23 mouse cellular contexts compared by ENCODE assay signal in the genomic region with DNA sequence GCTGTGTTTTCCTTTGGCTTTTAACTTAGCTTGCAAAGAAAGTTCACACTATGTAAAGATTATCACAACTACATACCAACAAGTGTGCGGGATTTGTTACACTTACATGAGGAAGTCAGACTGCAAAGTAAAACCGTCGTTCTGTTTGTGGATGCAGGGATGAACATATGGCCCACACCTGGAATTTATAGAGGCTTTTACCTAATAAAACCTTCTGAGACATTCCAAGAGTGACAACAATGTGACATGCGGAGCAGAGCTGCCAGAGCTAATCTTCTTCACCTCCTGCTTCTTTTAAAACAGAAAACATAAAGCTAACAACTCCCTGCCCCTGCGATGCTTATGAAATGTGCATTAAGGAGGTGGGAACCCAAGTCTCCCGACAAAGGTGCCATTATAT.
DNase-seq lines count a peak whose midpoint lies in the region; ATAC-seq lines count a peak whose summit lies in the region.
"Had no signal": no experiment of that assay in that cellular context is flagged by ENCODE, and none has a peak within 500 bp of the region (broad histone marks: within the 10 kb centered on the region; RNA-seq: fewer than 3 reads in every experiment).

No protein-coding gene starts in this region.

- 14% methylated on average over 6 of the region's 6 CpGs for WGBS in limb, embryonic 11.5 days
- 16% methylated on average over 6 of the region's 6 CpGs for WGBS in limb, embryonic 10.5 days
- 20% methylated on average over 6 of the region's 6 CpGs for WGBS in embryonic facial prominence, embryonic 13.5 days
- 4% methylated on average over 6 of the region's 6 CpGs for WGBS in limb, embryonic 12.5 days
- 64% methylated on average over 6 of the region's 6 CpGs for WGBS in forebrain, embryonic 15.5 days

- DNase-seq in limb, embryonic 11.5 days (ENCODE audit: low spot score): peak; percentile 42
- no peak for DNase-seq in limb, embryonic 10.5 days (ENCODE audit: low spot score)
- DNase-seq in mesoderm, embryonic 11.5 days (ENCODE audit: low read depth, low spot score): peak; percentile 47
- no peak for DNase-seq in cerebellum, adult 11-12 months
- DNase-seq: adrenal gland, postnatal 10 days; cerebellum, adult 11 months; cerebellum, adult 9-10 months; cerebellum, postnatal 36 days; gastrocnemius, adult 2 months; gastrocnemius, postnatal 25 days; heart, postnatal 36 days; kidney, adult 8-10 months had no signal

- H3K27ac ChIP-seq in limb, embryonic 11.5 days (replicated peaks; ENCODE audit: low read depth, low read length): no peak overlapping the region
- no peak overlapping the region for H3K27ac ChIP-seq in limb, embryonic 10.5 days
- no peak overlapping the region for H3K27ac ChIP-seq in embryonic facial prominence, embryonic 13.5 days
- no peak overlapping the region for H3K27ac ChIP-seq in limb, embryonic 12.5 days
- H3K27ac ChIP-seq in forebrain, embryonic 15.5 days (replicated peaks): no peak overlapping the region
- H3K27ac ChIP-seq: forebrain, embryonic 10.5 days; gastrocnemius, adult 2 months; hindbrain, embryonic 15.5 days had no signal

- no peaks in the 10 kb centered on the region for H3K36me3 ChIP-seq in limb, embryonic 11.5 days (ENCODE audit: control insufficient read depth, insufficient read depth, low read length)
- no peaks in the 10 kb centered on the region for H3K36me3 ChIP-seq in limb, embryonic 10.5 days
- H3K36me3 ChIP-seq in embryonic facial prominence, embryonic 13.5 days: no peaks in the 10 kb centered on the region
- H3K36me3 ChIP-seq in limb, embryonic 12.5 days: no peaks in the 10 kb centered on the region
- no peaks in the 10 kb centered on the region for H3K36me3 ChIP-seq in forebrain, embryonic 15.5 days
- H3K36me3 ChIP-seq: forebrain, embryonic 10.5 days; heart, embryonic 12.5 days; hindbrain, embryonic 15.5 days had no signal

- H3K4me1 ChIP-seq in limb, embryonic 11.5 days (ENCODE audit: control insufficient read depth, insufficient read depth, low read length): peaks cover 4% of the 10 kb centered on the region; the same call in 1 of the 2 replicates
- H3K4me1 ChIP-seq in limb, embryonic 10.5 days: peaks cover 42% of the 10 kb centered on the region
- H3K4me1 ChIP-seq in embryonic facial prominence, embryonic 13.5 days: peaks cover 5% of the 10 kb centered on the region
- peaks cover 13% of the 10 kb centered on the region for H3K4me1 ChIP-seq in limb, embryonic 12.5 days (replicated peaks)
- peaks cover 2% of the 10 kb centered on the region; the same call in 1 of the 2 replicates for H3K4me1 ChIP-seq in forebrain, embryonic 15.5 days
- H3K4me1 ChIP-seq: forebrain, embryonic 10.5 days; heart, embryonic 12.5 days; hindbrain, embryonic 15.5 days had no signal

- no peaks in the 10 kb centered on the region for H3K9me3 ChIP-seq in limb, embryonic 11.5 days (ENCODE audit: control insufficient read depth, low read length)
- H3K9me3 ChIP-seq in limb, embryonic 10.5 days (replicated peaks): no peaks in the 10 kb centered on the region
- H3K9me3 ChIP-seq in embryonic facial prominence, embryonic 13.5 days: no peaks in the 10 kb centered on the region
- no peaks in the 10 kb centered on the region for H3K9me3 ChIP-seq in limb, embryonic 12.5 days
- H3K9me3 ChIP-seq in forebrain, embryonic 15.5 days: no peaks in the 10 kb centered on the region
- H3K9me3 ChIP-seq: forebrain, embryonic 10.5 days; heart, embryonic 12.5 days; hindbrain, embryonic 15.5 days had no signal

- no peaks in the 10 kb centered on the region for H3K27me3 ChIP-seq in limb, embryonic 11.5 days (ENCODE audit: control insufficient read depth, insufficient read depth, low read length)
- H3K27me3 ChIP-seq in limb, embryonic 10.5 days (ENCODE audit: low read depth, poor library complexity, severe bottlenecking): no peaks in the 10 kb centered on the region
- H3K27me3 ChIP-seq in embryonic facial prominence, embryonic 13.5 days: no peaks in the 10 kb centered on the region
- no peaks in the 10 kb centered on the region for H3K27me3 ChIP-seq in limb, embryonic 12.5 days
- H3K27me3 ChIP-seq in forebrain, embryonic 15.5 days: no peaks in the 10 kb centered on the region
- H3K27me3 ChIP-seq: CH12.LX; heart, embryonic 12.5 days; hindbrain, embryonic 15.5 days had no signal

- 0 out of 2 replicates have a peak overlapping the region, but pooled peaks have one; percentile 7 for H3K4me2 ChIP-seq in limb, embryonic 11.5 days (ENCODE audit: low read depth, severe bottlenecking)
- H3K4me2 ChIP-seq in embryonic facial prominence, embryonic 13.5 days: peak overlapping the region; percentile 36; the same call in 1 of the 2 replicates
- peak overlapping the region; percentile 35 for H3K4me2 ChIP-seq in limb, embryonic 12.5 days
- no peak overlapping the region for H3K4me2 ChIP-seq in forebrain, embryonic 15.5 days (replicated peaks)
- H3K4me2 ChIP-seq: heart, embryonic 12.5 days; hindbrain, embryonic 15.5 days had no signal

- no peak overlapping the region for H3K9ac ChIP-seq in limb, embryonic 11.5 days (ENCODE audit: low read length)
- no peak overlapping the region for H3K9ac ChIP-seq in embryonic facial prominence, embryonic 13.5 days
- no peak overlapping the region for H3K9ac ChIP-seq in limb, embryonic 12.5 days (replicated peaks)
- no peak overlapping the region for H3K9ac ChIP-seq in forebrain, embryonic 15.5 days (replicated peaks)
- H3K9ac ChIP-seq: heart, embryonic 12.5 days; hindbrain, embryonic 15.5 days had no signal

- no peak overlapping the region for H3K4me3 ChIP-seq in limb, embryonic 11.5 days (ENCODE audit: low read depth, low read length)
- H3K4me3 ChIP-seq in limb, embryonic 10.5 days: no peak overlapping the region
- H3K4me3 ChIP-seq in embryonic facial prominence, embryonic 13.5 days: no peak overlapping the region
- H3K4me3 ChIP-seq in limb, embryonic 12.5 days (replicated peaks): no peak overlapping the region
- no peak overlapping the region for H3K4me3 ChIP-seq in forebrain, embryonic 15.5 days
- H3K4me3 ChIP-seq: erythroblast, embryonic 14.5 days; forebrain, embryonic 10.5 days; gastrocnemius, adult 2 months; heart, embryonic 12.5 days; hindbrain, embryonic 15.5 days had no signal

- peak; percentile 67; the same call in 1 of the 2 replicates for ATAC-seq in limb, embryonic 11.5 days (ENCODE audit: insufficient number of reproducible peaks, low FRiP score, low TSS enrichment, low read depth)
- no peak for ATAC-seq in embryonic facial prominence, embryonic 13.5 days (ENCODE audit: insufficient number of reproducible peaks, insufficient read depth, low FRiP score, low TSS enrichment, low read depth)
- ATAC-seq in limb, embryonic 12.5 days (ENCODE audit: insufficient number of reproducible peaks, insufficient read depth, low FRiP score, low TSS enrichment, low read depth): peak; percentile 56; the same call in 1 of the 2 replicates
- no peak for ATAC-seq in forebrain, embryonic 15.5 days (replicated peaks)
- ATAC-seq in activated CD4-positive, CD25-positive, alpha-beta regulatory T cell, adult 4 months: no peak
- ATAC-seq: forebrain, embryonic 16.5 days; intestine, embryonic 16.5 days had no signal

Comparison
In these comparisons a context has a peak if more than half of its experiments do, and no peak if none do; other contexts are left out.
1. DNase-seq: peak in limb, embryonic 11.5 days (single experiment) and mesoderm, embryonic 11.5 days (single experiment); none in limb, embryonic 10.5 days (single experiment) and cerebellum, adult 11-12 months (single experiment).
2. ATAC-seq: peak in limb, embryonic 11.5 days (single experiment) and limb, embryonic 12.5 days (single experiment); none in embryonic facial prominence, embryonic 13.5 days (single experiment), forebrain, embryonic 15.5 days (single experiment) and activated CD4-positive, CD25-positive, alpha-beta regulatory T cell, adult 4 months (single experiment).